Mouse (Mus musculus) cerebellum, adult 11 months (tissue): Measurements from ENCODE around the gene Prox2.

Experiments used
- DNase-seq: peaks from one replicate; pipeline ENCODE4 v3.0.0; 2022

The Prox2 gene

DNA sequence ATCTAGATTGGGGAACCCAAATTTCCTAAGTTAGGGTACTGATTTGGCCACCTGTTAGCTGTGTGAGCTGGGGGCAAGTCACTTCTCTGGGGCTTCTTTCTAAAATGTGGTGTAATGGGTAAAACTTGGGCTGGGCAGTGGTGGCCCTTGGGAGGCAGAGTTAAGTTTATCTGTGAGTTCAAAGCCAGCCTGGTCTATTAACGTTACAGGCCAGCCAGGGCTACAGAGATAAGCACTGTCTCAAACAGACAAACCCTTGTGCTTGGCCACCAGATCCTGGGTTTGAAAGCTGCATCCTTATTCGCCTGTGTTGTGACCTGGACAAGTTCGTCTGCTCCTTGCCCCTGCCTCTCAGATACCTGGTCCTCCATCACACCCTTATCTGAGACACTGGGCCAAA, 19.4 kb downstream of the Prox2 start:
- DNase-seq = no peak

DNA sequence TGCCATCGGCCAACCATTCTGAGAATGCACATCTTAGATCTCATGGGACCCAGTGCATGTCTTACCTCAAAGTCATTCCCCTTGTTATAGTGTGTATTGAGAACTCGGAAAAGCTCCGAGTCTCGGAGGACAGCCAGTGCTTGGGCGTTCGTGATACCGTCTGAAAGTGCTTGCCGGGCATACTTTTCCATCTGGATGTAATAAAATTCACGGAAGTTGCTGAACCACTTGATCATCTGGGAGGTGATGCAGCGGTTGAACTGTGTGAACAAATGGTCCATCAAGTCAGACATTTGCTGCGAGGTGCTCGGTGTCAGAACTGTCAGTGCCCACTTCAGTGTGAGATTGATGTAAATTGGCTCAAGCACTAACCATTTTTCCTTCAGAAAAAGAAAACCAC, 22.7 kb downstream of the Prox2 start:
- DNase-seq = no peak

DNA sequence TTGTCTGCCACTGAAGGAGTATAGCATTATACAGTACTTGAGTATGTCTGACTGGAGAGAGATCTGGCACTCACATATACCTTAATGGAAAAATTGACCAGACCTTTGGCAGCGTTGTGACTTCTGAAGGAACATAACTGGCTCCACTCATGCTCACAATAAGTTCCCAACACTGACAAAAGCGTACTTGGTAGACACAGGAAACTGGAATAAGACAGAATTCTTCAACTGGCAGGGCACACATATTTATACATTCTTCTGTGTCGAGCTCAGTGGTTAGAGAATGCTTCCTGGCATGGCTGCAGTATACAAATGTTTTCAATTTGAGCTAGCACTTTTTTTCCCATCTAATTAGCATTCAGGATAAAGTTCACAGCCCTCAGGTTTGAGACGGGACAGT, 25.6 kb downstream of the Prox2 start:
- no peak for DNase-seq

DNA sequence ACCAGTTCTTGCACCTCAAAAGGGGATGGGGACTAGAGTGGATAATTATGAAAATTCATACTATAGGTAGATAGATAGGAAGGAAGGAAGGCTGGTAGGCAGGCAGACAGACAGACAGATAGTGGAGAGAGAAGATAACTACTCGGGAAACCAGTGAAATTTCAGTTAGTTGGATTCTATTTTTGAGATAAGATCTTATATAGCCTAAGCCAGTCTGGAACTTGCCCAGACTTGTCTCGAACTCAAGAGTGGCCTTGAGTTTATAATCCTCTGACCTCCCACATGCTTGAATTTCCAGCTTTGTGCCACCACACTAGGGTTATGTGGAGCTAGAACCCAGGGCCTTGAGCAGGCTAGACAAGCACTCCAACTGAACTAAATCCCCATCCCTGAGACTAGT, 26.3 kb downstream of the Prox2 start:
- DNase-seq = no peak

DNA sequence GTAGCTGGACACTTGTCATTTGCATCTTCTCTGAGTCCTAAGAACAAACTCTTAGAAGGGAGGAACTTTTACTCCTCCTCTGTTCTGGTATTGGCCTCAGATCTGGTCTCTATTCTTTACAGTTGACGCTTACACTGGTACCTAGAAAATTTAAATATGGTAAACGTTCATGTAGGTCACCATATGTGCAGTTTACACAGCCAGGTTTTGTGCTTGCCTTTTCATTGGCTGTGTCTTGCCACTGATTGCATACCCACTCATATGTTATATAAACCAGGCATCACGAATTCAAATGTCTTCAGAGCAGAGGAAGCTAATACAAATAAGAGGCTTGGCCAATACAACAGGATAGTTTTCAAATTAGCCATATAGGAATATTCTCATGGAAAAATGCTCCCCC, 33.5 kb downstream of the Prox2 start:
- no peak for DNase-seq

DNA sequence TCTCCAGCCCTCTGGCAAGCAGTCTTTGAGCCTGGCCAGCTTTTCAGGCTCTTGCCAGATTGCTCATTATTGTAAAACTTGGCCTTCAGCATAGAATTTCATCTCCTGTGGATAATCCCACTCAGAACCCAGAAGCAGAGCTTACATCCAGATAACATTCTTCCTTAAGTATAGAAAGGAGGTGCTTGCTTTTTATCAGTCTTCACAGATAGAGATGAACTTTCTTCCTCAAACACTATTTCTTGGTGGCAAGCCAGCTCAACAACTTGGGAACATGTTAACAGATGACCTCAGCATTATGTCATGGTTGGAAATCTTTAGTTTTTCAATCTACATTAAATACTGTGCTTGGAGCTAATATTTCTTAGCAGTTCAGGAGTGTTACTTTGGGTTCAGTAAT, 39.5 kb downstream of the Prox2 start:
- DNase-seq = no peak

DNA sequence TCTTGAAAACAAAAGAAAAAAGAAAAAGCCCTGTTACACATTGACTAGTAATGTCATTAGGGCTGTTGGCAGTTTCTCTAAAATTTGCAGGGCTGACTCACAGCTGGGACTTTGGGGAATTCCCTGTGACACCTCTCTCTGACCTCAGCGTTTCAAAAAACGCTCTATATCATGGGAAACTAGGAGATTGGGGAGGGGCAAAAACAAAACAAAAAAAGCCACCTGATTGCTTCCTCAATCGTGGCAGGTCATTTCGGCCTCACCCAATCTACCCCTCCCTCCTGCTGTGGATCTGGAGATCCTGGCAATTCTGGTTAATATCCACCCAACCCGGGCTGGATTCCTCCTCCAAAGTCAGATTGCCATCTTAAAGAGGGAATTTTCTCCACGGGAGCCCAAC, 59.3 kb downstream of the Prox2 start:
- no peak for DNase-seq
